Mouse (Mus musculus) heart, adult 2 months (tissue): ENCODE data around the gene Btn2a2. TPM values are rescaled to one million over a fixed set of nuclear protein-coding genes. Genes with fewer than 3 reads are reported as not detected.

Source experiments
- DNase-seq, 2 experiments: peaks; one replicate each; pipeline ENCODE4 v3.0.0; 2021
- H3K27ac ChIP-seq: fragments of 200-600 bp; 2 replicates; pipeline ENCODE4 v1.8.1; 2022
- H3K27me3 ChIP-seq: fragments of 200-500 bp; 2 replicates; pipeline ENCODE4 v1.6.1; 2012; ENCODE audit warnings: mild to moderate bottlenecking, low read length, inconsistent platforms, mixed read lengths; ENCODE audit not compliant: control insufficient read depth, insufficient read depth
- H3K36me3 ChIP-seq: fragments of 200-500 bp; 2 replicates; pipeline ENCODE4 v1.6.1; 2012; ENCODE audit warnings: low read length, inconsistent platforms; ENCODE audit not compliant: control insufficient read depth, insufficient read depth
- H3K4me1 ChIP-seq: fragments of 200-500 bp; 2 replicates; pipeline ENCODE4 v1.6.1; 2011; ENCODE audit warnings: low read length; ENCODE audit not compliant: control insufficient read depth, insufficient read depth
- H3K4me3 ChIP-seq: fragments of 200-600 bp; 2 replicates; pipeline ENCODE4 v1.8.1; 2022
- H3K79me2 ChIP-seq: fragments of 200-500 bp; replicated peaks from 2 replicates; pipeline ENCODE4 v1.6.1; 2012; ENCODE audit warnings: mild to moderate bottlenecking, inconsistent platforms, low read length, moderate library complexity, mixed read lengths; ENCODE audit not compliant: control insufficient read depth, insufficient read depth
- H3K9ac ChIP-seq: fragments of 200-500 bp; 2 replicates; pipeline ENCODE4 v1.6.1; 2012; ENCODE audit warnings: low read depth, mild to moderate bottlenecking, control low read depth, inconsistent platforms, low read length, mixed read lengths
- CTCF ChIP-seq: fragments of 200-600 bp; IDR thresholded peaks from 2 replicates; pipeline ENCODE4 v1.8.1; 2022; ENCODE audit warnings: antibody characterized with exemption, mild to moderate bottlenecking, moderate library complexity
- EP300 ChIP-seq: fragments of 200-500 bp; IDR thresholded peaks from 2 replicates; pipeline ENCODE4 v1.6.1; 2011; ENCODE audit warnings: low read depth, low read length, control low read depth; ENCODE audit not compliant: insufficient read depth
- POLR2A ChIP-seq: fragments of 200-500 bp; IDR thresholded peaks from 2 replicates; pipeline ENCODE4 v1.6.1; 2011; ENCODE audit warnings: mild to moderate bottlenecking, low read depth, low read length, control low read depth; ENCODE audit not compliant: insufficient read depth
- WGBS: fragments of 180-500 bp; shearing (Covaris S2); methylation state at CpG from one replicate; pipeline ENCODE4 v1.1.7; 2018; 5-methylcytosine and 5-hydroxymethylcytosine counted together
- intact Hi-C: fragments of 180-260 bp; cut with DNase I; formaldehyde crosslinking; loops from one replicate; pipeline ENCODE4 v1.15.1; 2025
- polyA plus RNA-seq: library from polyadenylated mRNA; depleted of rRNA; stranded (reverse); fragments of >200 nt; gene quantifications from 2 replicates; pipeline ENCODE4 v1.2.3, GENCODE M21; 2012
- total RNA-seq, 2 experiments: library from RNA; stranded (reverse); gene quantifications; 2 replicates each; pipeline ENCODE4 v1.2.3; 2021

Gene Btn2a2
- total and polyA plus RNA-seq, 3 experiments, result not detected

DNA sequence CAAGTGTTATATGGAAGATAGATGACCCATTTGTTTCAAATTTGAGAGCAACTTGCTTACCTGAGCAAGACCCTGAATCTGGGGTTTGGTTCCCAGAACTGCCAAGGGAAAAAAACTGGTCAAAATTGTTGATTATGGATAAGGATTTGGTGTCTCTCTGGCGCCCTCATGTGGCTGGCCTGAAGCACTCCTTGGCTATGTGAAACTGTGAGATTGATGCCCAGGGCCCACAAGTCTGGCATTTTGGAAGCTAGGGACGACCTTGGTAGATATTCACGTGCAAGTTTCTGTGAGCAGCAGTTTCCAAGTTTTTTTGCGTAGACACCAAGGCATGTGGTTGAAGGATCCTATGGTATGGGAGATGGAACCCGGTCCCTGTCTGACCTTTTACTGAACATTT is 36.0 kb upstream of the Btn2a2 start:
- TF ChIP-seq EP300, result 0 out of 2 replicates have a peak, but pooled peaks have one; percentile 43
- TF ChIP-seq CTCF, result peak; percentile 97
- no peak for TF ChIP-seq POLR2A
- peak; percentile 68 to 81 for DNase-seq
- Histone ChIP-seq H3K27ac (no peak overlapping the region), H3K9ac (no peak overlapping the region), H3K4me3 (no peak overlapping the region), H3K4me1 (no peaks in the 10 kb centered on the region; the same call in 1 of the 2 replicates), H3K27me3 (no peaks in the 10 kb centered on the region), H3K36me3 (no peaks in the 10 kb centered on the region; the same call in 1 of the 2 replicates), H3K79me2 (no peaks in the 10 kb centered on the region)
- intact Hi-C loops, result loop anchor here (5.0 kb wide), 1 partner anchor 1497 kb away; no protein-coding TSS in a partner anchor
- 12% methylated on average over 5 of the region's 5 CpGs for WGBS

DNA sequence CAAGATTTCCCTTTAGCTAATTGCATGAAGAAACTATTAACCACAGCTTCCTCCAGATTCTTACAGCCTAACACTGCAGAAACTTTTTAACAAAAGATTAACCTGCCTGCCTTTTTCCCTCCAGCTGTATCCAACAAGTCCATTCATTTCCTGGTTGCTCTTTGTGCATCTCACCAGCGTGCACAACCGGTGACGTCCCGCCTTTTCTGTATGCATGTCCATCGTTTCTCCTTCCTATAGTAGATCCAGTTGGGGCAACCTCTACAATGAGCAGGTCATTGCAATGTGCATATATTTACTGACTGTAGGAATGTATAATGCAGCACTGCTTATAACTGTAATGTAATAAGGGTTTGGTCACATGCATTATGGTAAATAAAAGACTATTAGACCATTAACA is 35.3 kb upstream of the Btn2a2 start:
- Histone ChIP-seq H3K4me3 (no peak overlapping the region), H3K79me2 (no peaks in the 10 kb centered on the region), H3K4me1 (no peaks in the 10 kb centered on the region; the same call in 1 of the 2 replicates), H3K36me3 (no peaks in the 10 kb centered on the region; the same call in 1 of the 2 replicates), H3K27me3 (no peaks in the 10 kb centered on the region), H3K9ac (no peak overlapping the region), H3K27ac (no peak overlapping the region)
- intact Hi-C loops, result no loop called here
- WGBS, result 26% methylated on average over 5 of the region's 5 CpGs
- TF ChIP-seq EP300, result no peak
- no peak for TF ChIP-seq POLR2A
- TF ChIP-seq CTCF, result no peak
- no peak for DNase-seq

DNA sequence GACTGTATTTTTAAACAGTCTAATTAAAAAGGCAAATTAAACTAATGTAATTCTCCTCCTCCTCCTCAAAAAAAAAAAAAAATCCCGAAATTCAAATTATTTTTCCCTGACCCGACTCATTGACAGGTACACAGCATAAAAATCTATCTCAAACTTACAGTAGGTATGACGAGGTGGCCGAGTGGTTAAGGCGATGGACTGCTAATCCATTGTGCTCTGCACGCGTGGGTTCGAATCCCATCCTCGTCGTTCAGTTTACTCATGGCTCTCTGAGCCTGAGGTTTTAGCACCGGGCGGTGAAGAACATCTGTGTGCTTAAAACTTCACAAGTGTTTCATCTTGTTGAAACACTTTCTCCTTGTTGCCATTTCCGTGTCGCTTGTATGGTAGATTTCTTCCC is 33.0 kb upstream of the Btn2a2 start:
- peak; percentile 79 to 83 for DNase-seq
- H3K27me3 ChIP-seq, result no peaks in the 10 kb centered on the region
- no peak overlapping the region for H3K27ac ChIP-seq
- intact Hi-C loops, result no loop called here
- TF ChIP-seq POLR2A, result no peak
- TF ChIP-seq EP300, result peak; percentile 77
- TF ChIP-seq CTCF, result no peak
- no peak overlapping the region for H3K4me3 ChIP-seq
- WGBS, result 3% methylated on average over 14 of the region's 14 CpGs
- H3K79me2 ChIP-seq, result no peaks in the 10 kb centered on the region
- no peaks in the 10 kb centered on the region; the same call in 1 of the 2 replicates for H3K36me3 ChIP-seq
- no peaks in the 10 kb centered on the region; the same call in 1 of the 2 replicates for H3K4me1 ChIP-seq
- H3K9ac ChIP-seq, result no peak overlapping the region

DNA sequence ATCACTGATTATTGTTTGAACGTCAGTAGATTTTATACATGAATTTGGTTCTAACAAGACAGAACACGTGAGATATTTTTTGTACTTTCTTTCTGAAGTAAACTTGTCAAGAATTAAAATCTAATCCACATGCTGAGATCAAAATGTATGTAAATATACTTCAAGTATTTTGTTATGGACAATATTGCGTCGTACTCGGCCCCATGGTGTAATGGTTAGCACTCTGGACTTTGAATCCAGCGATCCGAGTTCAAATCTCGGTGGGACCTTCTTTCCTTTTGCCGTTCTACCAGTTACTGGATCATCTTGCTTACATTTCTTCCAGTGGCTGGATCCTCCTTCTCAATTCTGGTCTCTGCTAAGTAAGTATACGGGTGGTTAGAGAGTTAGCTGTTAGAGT is 30.8 kb upstream of the Btn2a2 start:
- Histone ChIP-seq H3K4me3 (peak overlapping the region; percentile 53), H3K9ac (no peak overlapping the region), H3K4me1 (no peaks in the 10 kb centered on the region; the same call in 1 of the 2 replicates), H3K27ac (peak overlapping the region; percentile 6; the same call in 1 of the 2 replicates), H3K27me3 (no peaks in the 10 kb centered on the region), H3K79me2 (no peaks in the 10 kb centered on the region), H3K36me3 (no peaks in the 10 kb centered on the region)
- WGBS, result under 1% methylated on average over 10 of the region's 10 CpGs
- peak; percentile 79 to 86 for DNase-seq
- intact Hi-C loops, result loop anchor here (1.0 to 5.0 kb wide), 3 partner anchors 11 to 152 kb away; partner anchors contain the start of gene Zfp322a
- 0 out of 2 replicates have a peak, but pooled peaks have one; percentile 42 for TF ChIP-seq EP300
- no peak for TF ChIP-seq POLR2A
- no peak for TF ChIP-seq CTCF

DNA sequence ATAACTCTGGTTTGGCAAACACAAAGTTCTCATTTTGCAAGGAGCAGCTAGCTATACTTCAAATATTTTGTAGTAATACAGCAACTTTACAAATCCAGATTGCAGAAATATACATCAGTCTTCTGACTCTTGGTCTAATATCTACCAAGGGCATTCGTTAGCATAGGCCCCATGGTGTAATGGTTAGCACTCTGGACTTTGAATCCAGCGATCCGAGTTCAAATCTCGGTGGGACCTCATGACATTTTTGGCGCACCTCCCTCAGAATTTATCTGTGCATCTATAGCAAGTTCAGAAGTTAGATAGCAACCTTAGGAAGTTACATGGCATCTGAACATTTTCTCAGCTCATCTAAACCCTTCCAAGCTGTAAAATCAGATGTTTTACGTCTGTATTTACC is 30.2 kb upstream of the Btn2a2 start:
- Histone ChIP-seq H3K36me3 (no peaks in the 10 kb centered on the region), H3K27me3 (no peaks in the 10 kb centered on the region), H3K27ac (peak overlapping the region; percentile 6; the same call in 1 of the 2 replicates), H3K9ac (no peak overlapping the region), H3K4me3 (peak overlapping the region; percentile 53), H3K79me2 (no peaks in the 10 kb centered on the region), H3K4me1 (no peaks in the 10 kb centered on the region; the same call in 1 of the 2 replicates)
- WGBS, result under 1% methylated on average over 6 of the region's 6 CpGs
- TF ChIP-seq CTCF, result no peak
- TF ChIP-seq POLR2A, result no peak
- TF ChIP-seq EP300, result no peak
- intact Hi-C loops, result loop anchor here (1.0 to 5.0 kb wide), 3 partner anchors 11 to 152 kb away; partner anchors contain the start of gene Zfp322a
- peak; percentile 78 to 82 for DNase-seq

DNA sequence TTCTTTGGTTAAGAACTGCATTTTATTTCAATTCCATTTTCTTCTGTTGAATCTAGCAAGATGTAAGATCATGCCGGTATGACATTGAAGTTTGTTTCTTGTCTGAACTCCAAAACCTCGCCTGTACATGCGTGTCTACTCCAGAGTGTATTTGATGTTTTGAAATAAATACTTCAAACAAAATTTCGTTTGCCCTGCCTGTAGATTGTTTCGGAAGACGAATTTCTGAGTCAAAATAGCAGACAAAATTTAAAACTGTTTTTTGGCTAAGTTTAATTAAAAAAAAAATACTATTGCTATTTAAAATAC is 29.6 kb upstream of the Btn2a2 start:
- H3K36me3 ChIP-seq, result no peaks in the 10 kb centered on the region
- H3K9ac ChIP-seq, result peak overlapping the region; percentile 25; the same call in 1 of the 2 replicates
- H3K27me3 ChIP-seq, result no peaks in the 10 kb centered on the region
- H3K4me1 ChIP-seq, result no peaks in the 10 kb centered on the region; the same call in 1 of the 2 replicates
- intact Hi-C loops, result loop anchor here (5.0 kb wide), 1 partner anchor 151 kb away; the partner anchor contains the start of gene Zfp322a
- no peak for TF ChIP-seq POLR2A
- no peak for TF ChIP-seq EP300
- TF ChIP-seq CTCF, result no peak
- under 1% methylated on average over 6 of the region's 6 CpGs for WGBS
- DNase-seq, result no peak
- no peak overlapping the region; the same call in 1 of the 2 replicates for H3K27ac ChIP-seq
- no peaks in the 10 kb centered on the region for H3K79me2 ChIP-seq
- H3K4me3 ChIP-seq, result peak overlapping the region; percentile 53
